Mouse (Mus musculus): ENCODE results near the gene Zfp207.

DNA sequence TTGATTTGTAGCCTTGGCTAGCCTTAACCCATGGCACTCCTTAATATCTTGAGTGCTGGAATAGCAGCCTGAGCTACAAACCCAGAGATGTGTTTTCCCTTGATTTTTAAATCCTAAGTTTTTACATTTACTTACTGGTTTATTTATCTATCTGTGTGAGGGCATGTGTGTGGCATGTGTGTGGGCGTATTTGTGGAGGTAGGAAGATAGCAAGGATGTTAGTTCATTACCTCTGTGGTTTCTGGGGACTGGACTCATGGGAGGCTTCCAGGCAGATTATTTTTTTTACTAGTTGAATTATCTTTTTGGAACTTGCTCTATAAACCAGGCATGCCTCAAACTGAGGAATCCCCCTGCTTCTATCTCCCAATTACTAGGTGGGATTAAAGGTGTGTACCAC lies 70.1 kb downstream of the Zfp207 start:
- TF ChIP-seq EP300 (optimal IDR thresholded peaks at IDR 0.05) (no peak), CTCF (IDR thresholded peaks at IDR 0.05; ENCODE audit: low read depth) (no peak)

Data from stomach, postnatal 0 days (tissue).